In genomic region chr1:156861475-156862043, GRCm38 (mm10) we compare ENCODE assay signal across 12 mouse cellular contexts. TPM values are rescaled to one million over a fixed set of nuclear protein-coding genes. Genes with fewer than 3 reads are reported as not detected.
A peak's percentile ranks its signal among the peaks of the same experiment; 100 is the strongest.
DNase-seq lines count a peak whose midpoint lies in the region; ATAC-seq and TF ChIP-seq lines count a peak whose summit lies in the region.
"Had no signal": no experiment of that assay in that cellular context is flagged by ENCODE, and none has a peak within 500 bp of the region (broad histone marks: within the 10 kb centered on the region; RNA-seq: fewer than 3 reads in every experiment).

No protein-coding gene starts in this region.

- no peak for ATAC-seq in kidney, embryonic 15.5 days (replicated peaks; ENCODE audit: low FRiP score)
- ATAC-seq in liver, embryonic 16.5 days (ENCODE audit: low read depth), result 0 out of 2 replicates have a peak, but pooled peaks have one; percentile 27
- ATAC-seq: forebrain, embryonic 14.5 days had no signal

- H3K27ac ChIP-seq in kidney, embryonic 15.5 days, result no peak overlapping the region
- H3K27ac ChIP-seq in bone marrow, adult 2 months (ENCODE audit: control insufficient read depth, insufficient read depth, low read depth, low read length, poor library complexity), result no peak overlapping the region
- no peak overlapping the region for H3K27ac ChIP-seq in liver, embryonic 16.5 days (ENCODE audit: low read length)
- H3K27ac ChIP-seq: hindbrain, embryonic 15.5 days had no signal

- H3K4me3 ChIP-seq in kidney, embryonic 15.5 days (replicated peaks), result no peak overlapping the region
- no peak overlapping the region for H3K4me3 ChIP-seq in bone marrow, adult 2 months (replicated peaks; ENCODE audit: control insufficient read depth, low read depth, low read length)
- H3K4me3 ChIP-seq in liver, embryonic 16.5 days (ENCODE audit: low read depth, low read length), result no peak overlapping the region
- H3K4me3 ChIP-seq: hindbrain, embryonic 15.5 days; myocyte had no signal

- WGBS in kidney, embryonic 15.5 days, result 39% methylated on average over 4 of the region's 4 CpGs
- 9% methylated on average over 4 of the region's 4 CpGs for WGBS in bone marrow, adult 2 months
- WGBS in liver, embryonic 16.5 days (ENCODE audit: insufficient replicate concordance), result 21% methylated on average over 4 of the region's 4 CpGs

- no peak for TF ChIP-seq POLR2A in bone marrow, adult 2 months (IDR thresholded peaks at IDR 0.05; ENCODE audit: borderline replicate concordance, control insufficient read depth, low read depth, low read length)

- peak; percentile 62 for TF ChIP-seq CTCF in bone marrow, adult 2 months (IDR thresholded peaks at IDR 0.05; ENCODE audit: control insufficient read depth, insufficient read depth, low read length)

- H3K4me1 ChIP-seq in kidney, embryonic 15.5 days, result 0 out of 2 replicates have a peak, but pooled peaks cover 7% of the 10 kb centered on the region
- peaks cover 4% of the 10 kb centered on the region; the same call in 1 of the 2 replicates for H3K4me1 ChIP-seq in bone marrow, adult 2 months (ENCODE audit: control insufficient read depth, insufficient read depth, low read length)
- no peaks in the 10 kb centered on the region for H3K4me1 ChIP-seq in liver, embryonic 16.5 days (ENCODE audit: control insufficient read depth, low read depth, low read length)

- H3K9ac ChIP-seq in kidney, embryonic 15.5 days, result no peak overlapping the region
- H3K9ac ChIP-seq in liver, embryonic 16.5 days (ENCODE audit: low read depth, low read length), result no peak overlapping the region
- H3K9ac ChIP-seq: hindbrain, embryonic 15.5 days had no signal

- H3K36me3 ChIP-seq in kidney, embryonic 15.5 days, result no peaks in the 10 kb centered on the region
- no peaks in the 10 kb centered on the region for H3K36me3 ChIP-seq in liver, embryonic 16.5 days (ENCODE audit: control insufficient read depth, insufficient read depth)

- H3K4me2 ChIP-seq in kidney, embryonic 15.5 days, result no peak overlapping the region
- no peak overlapping the region for H3K4me2 ChIP-seq in liver, embryonic 16.5 days (ENCODE audit: low read depth, low read length)
- H3K4me2 ChIP-seq: hindbrain, embryonic 15.5 days had no signal

- H3K9me3 ChIP-seq in kidney, embryonic 15.5 days (replicated peaks), result no peaks in the 10 kb centered on the region
- H3K9me3 ChIP-seq in liver, embryonic 16.5 days (replicated peaks; ENCODE audit: control insufficient read depth, low read length), result no peaks in the 10 kb centered on the region
- H3K9me3 ChIP-seq: hindbrain, embryonic 15.5 days had no signal

- H3K27me3 ChIP-seq in kidney, embryonic 15.5 days, result no peaks in the 10 kb centered on the region
- no peaks in the 10 kb centered on the region for H3K27me3 ChIP-seq in liver, embryonic 16.5 days (ENCODE audit: control insufficient read depth, insufficient read depth, low read depth, low read length)
- H3K27me3 ChIP-seq: hindbrain, embryonic 15.5 days had no signal

- DNase-seq in kidney, adult 18-20 months, result peak; percentile 15
- DNase-seq in A20 (ENCODE audit: low read depth, low spot score), result peak; percentile 74
- no peak for DNase-seq in thymus, adult 18-20 months
- DNase-seq in embryo, embryonic 10 days (ENCODE audit: low spot score), result no peak
- no peak for DNase-seq in testis, postnatal 14 days (ENCODE audit: low spot score)
- DNase-seq: left cerebral cortex, postnatal 4 days had no signal

RNA-seq across cellular contexts. Expression of gene Angptl1, which starts 23.2 kb away (rescaled TPM):
- 2.1 and 3.2 TPM in 2 replicates for polyA plus RNA-seq in kidney, embryonic 15.5 days (2015; fragmentation: Nextera tagmentation; extraction: Ambion mirVana)
- 1.1 and 1.2 TPM in 2 replicates for polyA plus RNA-seq in bone marrow, adult 2 months (2011; ENCODE audit: insufficient read depth, insufficient read length, low replicate concordance, missing spikeins)
- 0.32 and 0.41 TPM in 2 replicates for polyA plus RNA-seq in liver, embryonic 16.5 days (2015; fragmentation: Nextera tagmentation; extraction: Ambion mirVana)

Comparison
In these comparisons a context has a peak if more than half of its experiments do, and no peak if none do; other contexts are left out.
1. DNase-seq: peak in kidney, adult 18-20 months (single experiment) and A20 (single experiment); none in thymus, adult 18-20 months (0 of 2), embryo, embryonic 10 days (single experiment) and testis, postnatal 14 days (single experiment).